Mouse (Mus musculus): ENCODE results near the gene Slc4a1.
"Not testable (repeated sequence)": the region's sequence is repeated elsewhere in the genome, so short reads cannot be mapped to it uniquely, and the experiment has no call there.

Gene Slc4a1

GRCm38 (mm10) chr11:102366103-102366502 is at the start of gene Slc4a1:
Slc4a1 (minus strand) TSS chr11:102366203.
- not testable (repeated sequence) for DNase-seq (ENCODE audit: low spot score in 2 of 2)

- no peak for DNase-seq (ENCODE audit: low spot score in 2 of 2)
Observed at GRCm38 (mm10) chr11:102415034-102415802, 49.2 kb upstream of the Slc4a1 start.

GRCm38 (mm10) chr11:102413059-102413458 is 47.1 kb upstream of the Slc4a1 start:
- DNase-seq (ENCODE audit: low spot score in 2 of 2), result no peak

GRCm38 (mm10) chr11:102411704-102412103 is 45.7 kb upstream of the Slc4a1 start:
- DNase-seq (ENCODE audit: low spot score in 2 of 2), result peak; percentile 89 to 92

GRCm38 (mm10) chr11:102411061-102411460 is 45.1 kb upstream of the Slc4a1 start:
- DNase-seq (ENCODE audit: low spot score in 2 of 2), result no peak

- DNase-seq (ENCODE audit: low spot score in 2 of 2), result not testable (repeated sequence)
Observed at GRCm38 (mm10) chr11:102410345-102410744, 44.3 kb upstream of the Slc4a1 start.

- no peak for DNase-seq (ENCODE audit: low spot score in 2 of 2)
Observed at GRCm38 (mm10) chr11:102409795-102410330, 43.9 kb upstream of the Slc4a1 start.

GRCm38 (mm10) chr11:102408888-102409794 is 43.1 kb upstream of the Slc4a1 start:
- no peak for DNase-seq (ENCODE audit: low spot score in 2 of 2)

- peak; percentile 98 to 99 for DNase-seq (ENCODE audit: low spot score in 2 of 2)
Observed at GRCm38 (mm10) chr11:102408344-102408876, 42.4 kb upstream of the Slc4a1 start.

- no peak for DNase-seq (ENCODE audit: low spot score in 2 of 2)
Observed at GRCm38 (mm10) chr11:102407834-102408215, 41.8 kb upstream of the Slc4a1 start, which contains the start of gene Slc25a39. Slc25a39 (minus strand) TSS chr11:102407946.

GRCm38 (mm10) chr11:102406900-102407833 is 41.2 kb upstream of the Slc4a1 start:
- peak; percentile 93 for DNase-seq (ENCODE audit: low spot score in 2 of 2)

- DNase-seq (ENCODE audit: low spot score in 2 of 2), result peak in 1 of 2 experiments; percentile 25
Observed at GRCm38 (mm10) chr11:102406401-102406800, 40.4 kb upstream of the Slc4a1 start.

GRCm38 (mm10) chr11:102405544-102406285 is 39.7 kb upstream of the Slc4a1 start:
- DNase-seq (ENCODE audit: low spot score in 2 of 2), result no peak

GRCm38 (mm10) chr11:102404161-102405010 is 38.4 kb upstream of the Slc4a1 start:
- DNase-seq (ENCODE audit: low spot score in 2 of 2), result peak; percentile 34 to 45

- DNase-seq (ENCODE audit: low spot score in 2 of 2), result peak in 1 of 2 experiments; percentile 25
Observed at GRCm38 (mm10) chr11:102403657-102404056, 37.7 kb upstream of the Slc4a1 start.

GRCm38 (mm10) chr11:102401898-102402500 is 36.0 kb upstream of the Slc4a1 start:
- peak in 1 of 2 experiments; percentile 27 for DNase-seq (ENCODE audit: low spot score in 2 of 2)

- peak in 1 of 2 experiments; percentile 37 for DNase-seq (ENCODE audit: low spot score in 2 of 2)
Observed at GRCm38 (mm10) chr11:102400513-102401084, 34.6 kb upstream of the Slc4a1 start.

- peak in 1 of 2 experiments; percentile 50 for DNase-seq (ENCODE audit: low spot score in 2 of 2)
Observed at GRCm38 (mm10) chr11:102399610-102400072, 33.6 kb upstream of the Slc4a1 start.
